Mouse (Mus musculus): ENCODE results near the gene Top1. TPM values are rescaled to one million over a fixed set of nuclear protein-coding genes. Genes with fewer than 3 reads are reported as not detected.
A peak's percentile ranks its signal among the peaks of the same experiment; 100 is the strongest.

The Top1 gene
- polyA plus RNA-seq, 1 experiment: 32.9 TPM

- H3K4me1 ChIP-seq (ENCODE audit: control insufficient read depth, insufficient read depth, insufficient read length, low read length): peaks cover 14% of the 10 kb centered on the region; the same call in 1 of the 2 replicates
- H3K27ac ChIP-seq (replicated peaks; ENCODE audit: low read depth, low read length): no peak overlapping the region
- H3K4me3 ChIP-seq (ENCODE audit: insufficient read depth, low read depth, low read length): no peak overlapping the region
These were observed 23.0 kb upstream of the Top1 start for GRCm38 (mm10) chr2:160622646-160623045.

GRCm38 (mm10) chr2:160623745-160624144, 21.9 kb upstream of the Top1 start:
- Histone ChIP-seq H3K27ac (replicated peaks; ENCODE audit: low read depth, low read length) (no peak overlapping the region), H3K4me3 (ENCODE audit: insufficient read depth, low read depth, low read length) (no peak overlapping the region), H3K4me1 (ENCODE audit: control insufficient read depth, insufficient read depth, insufficient read length, low read length) (peaks cover 14% of the 10 kb centered on the region; the same call in 1 of the 2 replicates)

- Histone ChIP-seq H3K4me3 (ENCODE audit: insufficient read depth, low read depth, low read length) (no peak overlapping the region), H3K27ac (replicated peaks; ENCODE audit: low read depth, low read length) (no peak overlapping the region), H3K4me1 (ENCODE audit: control insufficient read depth, insufficient read depth, insufficient read length, low read length) (no peaks in the 10 kb centered on the region)
These were observed 18.3 kb upstream of the Top1 start for GRCm38 (mm10) chr2:160627207-160628025.

- Histone ChIP-seq H3K4me3 (ENCODE audit: insufficient read depth, low read depth, low read length) (no peak overlapping the region), H3K27ac (replicated peaks; ENCODE audit: low read depth, low read length) (no peak overlapping the region), H3K4me1 (ENCODE audit: control insufficient read depth, insufficient read depth, insufficient read length, low read length) (no peaks in the 10 kb centered on the region)
These were observed 17.6 kb upstream of the Top1 start for GRCm38 (mm10) chr2:160628055-160628454.

- H3K27ac ChIP-seq (replicated peaks; ENCODE audit: low read depth, low read length): no peak overlapping the region
- no peak overlapping the region for H3K4me3 ChIP-seq (ENCODE audit: insufficient read depth, low read depth, low read length)
- no peaks in the 10 kb centered on the region for H3K4me1 ChIP-seq (ENCODE audit: control insufficient read depth, insufficient read depth, insufficient read length, low read length)
These were observed 16.8 kb upstream of the Top1 start for GRCm38 (mm10) chr2:160628666-160629527.

- no peaks in the 10 kb centered on the region for H3K4me1 ChIP-seq (ENCODE audit: control insufficient read depth, insufficient read depth, insufficient read length, low read length)
- H3K4me3 ChIP-seq (ENCODE audit: insufficient read depth, low read depth, low read length): no peak overlapping the region
These were observed 16.2 kb upstream of the Top1 start for GRCm38 (mm10) chr2:160629528-160629830.

GRCm38 (mm10) chr2:160630872-160631597, 14.7 kb upstream of the Top1 start:
- no peak overlapping the region for H3K4me3 ChIP-seq (ENCODE audit: insufficient read depth, low read depth, low read length)
- H3K4me1 ChIP-seq (ENCODE audit: control insufficient read depth, insufficient read depth, insufficient read length, low read length): no peaks in the 10 kb centered on the region
- H3K27ac ChIP-seq (replicated peaks; ENCODE audit: low read depth, low read length): no peak overlapping the region

More at GRCm38 (mm10) chr2:160629528-160629830, 16.2 kb upstream of the Top1 start:
- H3K27ac ChIP-seq (replicated peaks; ENCODE audit: low read depth, low read length): no peak overlapping the region

- H3K27ac ChIP-seq (replicated peaks; ENCODE audit: low read depth, low read length): no peak overlapping the region
- H3K4me3 ChIP-seq (ENCODE audit: insufficient read depth, low read depth, low read length): no peak overlapping the region
- H3K4me1 ChIP-seq (ENCODE audit: control insufficient read depth, insufficient read depth, insufficient read length, low read length): no peaks in the 10 kb centered on the region
These were observed 5.6 kb upstream of the Top1 start for GRCm38 (mm10) chr2:160639911-160640717.

- Histone ChIP-seq H3K27ac (replicated peaks; ENCODE audit: low read depth, low read length) (no peak overlapping the region), H3K4me3 (ENCODE audit: insufficient read depth, low read depth, low read length) (no peak overlapping the region), H3K4me1 (ENCODE audit: control insufficient read depth, insufficient read depth, insufficient read length, low read length) (no peaks in the 10 kb centered on the region)
These were observed 4.5 kb upstream of the Top1 start for GRCm38 (mm10) chr2:160641176-160641575.

- peak overlapping the region; percentile 92 for H3K27ac ChIP-seq (replicated peaks; ENCODE audit: low read depth, low read length)
- H3K4me3 ChIP-seq (ENCODE audit: insufficient read depth, low read depth, low read length): peak overlapping the region; percentile 92
- H3K4me1 ChIP-seq (ENCODE audit: control insufficient read depth, insufficient read depth, insufficient read length, low read length): peaks cover 4% of the 10 kb centered on the region
These were observed 606 bp downstream of the Top1 start for GRCm38 (mm10) chr2:160646144-160646844.

GRCm38 (mm10) chr2:160646845-160647178, 1.1 kb downstream of the Top1 start:
- Histone ChIP-seq H3K27ac (replicated peaks; ENCODE audit: low read depth, low read length) (peak overlapping the region; percentile 92), H3K4me3 (ENCODE audit: insufficient read depth, low read depth, low read length) (peak overlapping the region; percentile 92), H3K4me1 (ENCODE audit: control insufficient read depth, insufficient read depth, insufficient read length, low read length) (peaks cover 4% of the 10 kb centered on the region)

- Histone ChIP-seq H3K4me1 (ENCODE audit: control insufficient read depth, insufficient read depth, insufficient read length, low read length) (peaks cover 4% of the 10 kb centered on the region), H3K4me3 (ENCODE audit: insufficient read depth, low read depth, low read length) (peak overlapping the region; percentile 37; the same call in 1 of the 2 replicates), H3K27ac (replicated peaks; ENCODE audit: low read depth, low read length) (no peak overlapping the region)
These were observed 2.4 kb downstream of the Top1 start for GRCm38 (mm10) chr2:160648097-160648496.

GRCm38 (mm10) chr2:160649072-160649471, 3.4 kb downstream of the Top1 start:
- peaks cover 4% of the 10 kb centered on the region for H3K4me1 ChIP-seq (ENCODE audit: control insufficient read depth, insufficient read depth, insufficient read length, low read length)
- H3K27ac ChIP-seq (replicated peaks; ENCODE audit: low read depth, low read length): no peak overlapping the region
- no peak overlapping the region for H3K4me3 ChIP-seq (ENCODE audit: insufficient read depth, low read depth, low read length)

GRCm38 (mm10) chr2:160651165-160651564, 5.5 kb downstream of the Top1 start:
- Histone ChIP-seq H3K27ac (replicated peaks; ENCODE audit: low read depth, low read length) (no peak overlapping the region), H3K4me1 (ENCODE audit: control insufficient read depth, insufficient read depth, insufficient read length, low read length) (peaks cover 7% of the 10 kb centered on the region), H3K4me3 (ENCODE audit: insufficient read depth, low read depth, low read length) (no peak overlapping the region)
